Mouse (Mus musculus) lung, postnatal 36 days (tissue): ENCODE data around the gene Tenm4.

Experiments
- DNase-seq: peaks from one replicate; pipeline ENCODE4 v3.0.0; 2022; ENCODE audit warnings: mixed read lengths

Gene Tenm4

GRCm38 (mm10) chr7:96204809-96205350 lies 33.8 kb downstream of the Tenm4 start:
- DNase-seq, result no peak

GRCm38 (mm10) chr7:96207071-96207470 lies 36.0 kb downstream of the Tenm4 start:
- DNase-seq, result no peak

- DNase-seq, result no peak
Measured at GRCm38 (mm10) chr7:96209783-96210524, 38.9 kb downstream of the Tenm4 start.

GRCm38 (mm10) chr7:96210525-96211369 lies 39.7 kb downstream of the Tenm4 start:
- DNase-seq, result no peak

GRCm38 (mm10) chr7:96211618-96212021 lies 40.6 kb downstream of the Tenm4 start:
- no peak for DNase-seq

- DNase-seq, result no peak
Measured at GRCm38 (mm10) chr7:96212224-96212591, 41.2 kb downstream of the Tenm4 start.

GRCm38 (mm10) chr7:96212592-96213541 lies 41.8 kb downstream of the Tenm4 start:
- DNase-seq, result peak; percentile 47

- no peak for DNase-seq
Measured at GRCm38 (mm10) chr7:96213741-96214140, 42.7 kb downstream of the Tenm4 start.

GRCm38 (mm10) chr7:96214876-96215275 lies 43.8 kb downstream of the Tenm4 start:
- DNase-seq, result no peak

GRCm38 (mm10) chr7:96215894-96216509 lies 45.0 kb downstream of the Tenm4 start:
- DNase-seq, result no peak

GRCm38 (mm10) chr7:96219386-96219785 lies 48.3 kb downstream of the Tenm4 start:
- no peak for DNase-seq

GRCm38 (mm10) chr7:96220647-96221046 lies 49.6 kb downstream of the Tenm4 start:
- no peak for DNase-seq

- DNase-seq, result no peak
Measured at GRCm38 (mm10) chr7:96222569-96222968, 51.5 kb downstream of the Tenm4 start.

- DNase-seq, result no peak
Measured at GRCm38 (mm10) chr7:96228562-96229268, 57.7 kb downstream of the Tenm4 start.

GRCm38 (mm10) chr7:96230006-96230719 lies 59.1 kb downstream of the Tenm4 start:
- DNase-seq, result peak; percentile 26

- no peak for DNase-seq
Measured at GRCm38 (mm10) chr7:96230720-96231241, 59.7 kb downstream of the Tenm4 start.

- DNase-seq, result no peak
Measured at GRCm38 (mm10) chr7:96235847-96236246, 64.8 kb downstream of the Tenm4 start.

GRCm38 (mm10) chr7:96240661-96241060 lies 69.6 kb downstream of the Tenm4 start:
- DNase-seq, result no peak

GRCm38 (mm10) chr7:96242328-96243185 lies 71.5 kb downstream of the Tenm4 start:
- peak; percentile 20 for DNase-seq

GRCm38 (mm10) chr7:96244796-96245195 lies 73.8 kb downstream of the Tenm4 start:
- no peak for DNase-seq
